Mouse (Mus musculus) right cerebral cortex, postnatal 36 days (tissue): ENCODE measurements around the gene Agk.

Experiments used
- DNase-seq, 2 experiments: peaks; one replicate each; pipeline ENCODE4 v3.0.0; 2022; ENCODE audit warnings: low spot score in 2 of 2, mixed read lengths in 1 of 2

The Agk gene

DNA sequence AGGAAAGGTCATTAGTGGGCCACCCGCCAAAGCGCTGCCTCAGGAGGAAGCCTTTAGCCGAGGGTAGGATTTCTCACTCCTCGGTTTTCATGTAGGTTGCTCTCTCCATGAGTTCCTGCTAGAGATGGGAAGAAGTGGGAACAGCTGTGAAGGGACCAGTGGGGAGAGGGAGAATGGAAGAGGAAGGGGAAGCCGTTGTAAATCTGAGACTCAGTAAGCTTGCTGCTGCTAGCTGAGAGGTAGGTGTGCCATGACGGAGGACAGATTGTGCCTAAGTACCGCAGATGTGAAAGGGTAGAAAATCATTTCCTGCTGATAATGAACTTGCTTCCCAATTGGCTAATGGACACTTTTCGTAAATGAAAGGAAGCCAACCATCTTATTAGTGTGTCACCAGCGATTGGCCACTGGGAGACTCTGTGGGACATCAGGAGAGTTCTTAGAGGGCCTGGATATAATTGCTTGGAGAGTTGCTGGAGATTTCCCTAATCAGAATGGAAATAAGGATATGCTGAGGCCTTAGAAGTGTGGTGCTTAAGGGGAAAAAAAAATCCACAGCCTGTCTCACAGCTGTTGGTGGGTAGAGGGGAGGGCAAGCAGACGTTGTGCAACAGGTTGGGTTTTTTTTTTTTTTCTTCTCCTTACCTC, 118.4 kb downstream of the Agk start:
- no peak for DNase-seq
